Mouse (Mus musculus): Measurements from ENCODE around the gene 1700001K19Rik. TPM values are rescaled to one million over a fixed set of nuclear protein-coding genes. Genes with fewer than 3 reads are reported as not detected.
A peak's percentile ranks its signal among the peaks of the same experiment; 100 is the strongest.
"Not testable (repeated sequence)": the region's sequence is repeated elsewhere in the genome, so short reads cannot be mapped to it uniquely, and the experiment has no call there.

Gene 1700001K19Rik
- total RNA-seq (2015; ENCODE audit: low replicate concordance) (not detected in 2 replicates), total RNA-seq (2017; ENCODE audit: low replicate concordance) (not detected in 2 replicates)

- ATAC-seq (replicated peaks; ENCODE audit: low FRiP score, poor library complexity, severe bottlenecking): no peak
Measured at GRCm38 (mm10) chr12:110682561-110683299, at the start of gene 1700001K19Rik. Gene 1700001K19Rik (minus strand): TSS chr12:110682619.

GRCm38 (mm10) chr12:110726428-110726827 lies 44.0 kb upstream of the 1700001K19Rik start:
- no peak for ATAC-seq (replicated peaks; ENCODE audit: low FRiP score, poor library complexity, severe bottlenecking)

DNA sequence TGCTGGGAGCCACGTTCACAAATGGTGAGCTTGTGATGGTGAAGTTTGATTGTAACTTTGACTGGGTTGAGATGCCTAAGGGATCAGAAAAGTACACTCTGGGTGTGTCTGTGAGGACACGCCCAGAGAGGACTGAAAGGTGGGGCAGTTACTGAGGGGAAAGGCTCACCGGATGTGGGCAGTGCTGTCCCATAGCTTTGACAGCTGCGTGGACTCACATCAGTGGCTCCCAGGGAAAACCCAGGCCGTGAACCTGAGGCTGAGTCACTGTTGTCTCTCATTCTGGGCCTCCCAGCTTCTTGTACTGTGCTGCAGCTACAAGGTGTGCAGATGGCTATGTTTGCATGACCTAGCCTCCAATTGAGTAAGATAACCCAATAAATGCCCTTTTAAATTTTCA lies 43.1 kb upstream of the 1700001K19Rik start:
- 0 out of 2 replicates have a peak, but pooled peaks have one; percentile 52 for ATAC-seq (replicated peaks; ENCODE audit: low FRiP score, poor library complexity, severe bottlenecking)

DNA sequence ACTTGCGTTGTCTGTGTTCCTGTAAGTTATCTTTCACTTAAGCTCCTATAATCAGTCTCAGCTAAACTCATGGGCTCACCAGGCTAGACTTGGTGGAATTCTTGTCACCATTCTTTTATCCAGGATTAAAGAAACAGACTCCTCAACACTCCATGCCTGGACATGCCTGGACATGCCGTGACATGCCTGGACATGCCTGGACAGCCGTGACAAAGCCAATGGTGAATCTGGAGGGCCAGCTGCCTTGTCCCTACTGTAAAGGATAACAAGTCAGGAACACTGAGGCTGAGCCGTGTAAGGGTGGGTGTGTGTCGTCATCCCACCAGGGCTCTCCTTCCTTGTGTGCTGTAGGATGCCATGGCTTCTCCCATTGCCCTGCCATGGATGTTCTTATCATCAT lies 42.6 kb upstream of the 1700001K19Rik start:
- no peak for ATAC-seq (replicated peaks; ENCODE audit: low FRiP score, poor library complexity, severe bottlenecking)

DNA sequence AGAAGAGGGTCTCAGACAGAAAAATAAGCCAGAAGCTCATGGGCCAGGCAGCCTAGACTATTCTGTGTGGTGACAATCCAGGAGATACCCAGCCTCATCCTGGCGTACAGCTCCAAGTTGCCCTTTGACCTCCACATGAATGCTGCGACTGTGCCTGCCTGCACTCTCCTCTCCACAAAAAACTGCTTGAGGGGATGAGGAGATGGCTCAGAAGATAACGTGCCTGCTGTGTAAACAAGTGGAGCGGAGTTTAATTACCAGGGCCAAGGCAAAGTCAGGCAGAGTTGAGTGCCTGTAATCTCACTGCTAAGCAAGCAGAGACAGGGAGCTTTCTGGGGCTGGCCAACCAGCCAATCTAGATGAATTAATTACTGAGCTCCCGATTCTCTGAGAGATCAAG lies 33.6 kb upstream of the 1700001K19Rik start:
- no peak for ATAC-seq (replicated peaks; ENCODE audit: low FRiP score, poor library complexity, severe bottlenecking)

DNA sequence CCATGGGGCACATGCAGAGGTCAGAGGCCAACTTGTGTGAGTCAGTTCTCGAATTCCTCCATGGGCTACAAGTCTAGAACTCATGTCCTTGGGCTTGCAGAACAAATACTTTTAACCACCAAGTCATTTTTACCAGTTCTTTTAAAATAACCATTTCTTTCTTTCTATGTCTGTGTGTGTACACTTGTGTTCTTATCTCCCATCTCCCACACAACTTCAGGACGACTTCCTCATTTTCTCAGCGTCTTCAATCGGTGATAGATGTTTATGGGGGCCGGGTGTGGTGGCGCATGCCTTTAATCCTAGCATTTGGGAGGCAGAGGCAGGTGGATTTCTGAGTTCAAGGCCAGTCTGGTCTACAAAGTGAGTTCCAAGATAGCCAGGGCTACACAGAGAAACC lies 31.8 kb upstream of the 1700001K19Rik start:
- no peak for ATAC-seq (replicated peaks; ENCODE audit: low FRiP score, poor library complexity, severe bottlenecking)

GRCm38 (mm10) chr12:110713784-110714183 lies 31.4 kb upstream of the 1700001K19Rik start:
- ATAC-seq (replicated peaks; ENCODE audit: low FRiP score, poor library complexity, severe bottlenecking): peak; percentile 52; the same call in 1 of the 2 replicates

GRCm38 (mm10) chr12:110711270-110711669 lies 28.9 kb upstream of the 1700001K19Rik start:
- no peak for ATAC-seq (replicated peaks; ENCODE audit: low FRiP score, poor library complexity, severe bottlenecking)

DNA sequence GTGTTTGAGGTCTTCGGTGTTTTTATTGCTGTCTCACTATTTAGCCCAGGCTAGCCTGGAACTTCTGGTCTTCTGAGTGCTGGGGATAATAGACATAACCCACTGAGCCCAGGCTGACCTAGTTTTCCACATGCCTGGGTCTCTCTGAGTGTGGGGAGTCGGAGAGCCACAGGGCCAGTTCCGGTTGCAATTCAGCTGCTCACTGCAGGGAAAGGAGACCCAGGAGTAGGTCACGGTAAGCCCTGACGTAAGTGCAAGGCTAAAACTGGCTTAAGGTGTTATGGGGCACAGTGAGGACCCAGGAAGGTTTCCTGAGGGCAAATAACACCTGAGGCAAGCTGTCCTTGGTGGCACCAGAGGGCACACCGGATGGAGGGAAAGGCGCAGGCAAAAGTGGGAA lies 25.0 kb upstream of the 1700001K19Rik start:
- no peak for ATAC-seq (replicated peaks; ENCODE audit: low FRiP score, poor library complexity, severe bottlenecking)

- ATAC-seq (replicated peaks; ENCODE audit: low FRiP score, poor library complexity, severe bottlenecking): peak; percentile 60; the same call in 1 of the 2 replicates
Measured at GRCm38 (mm10) chr12:110706337-110707231, 24.2 kb upstream of the 1700001K19Rik start.

GRCm38 (mm10) chr12:110705419-110705818 lies 23.0 kb upstream of the 1700001K19Rik start:
- ATAC-seq (replicated peaks; ENCODE audit: low FRiP score, poor library complexity, severe bottlenecking): not testable (repeated sequence)

DNA sequence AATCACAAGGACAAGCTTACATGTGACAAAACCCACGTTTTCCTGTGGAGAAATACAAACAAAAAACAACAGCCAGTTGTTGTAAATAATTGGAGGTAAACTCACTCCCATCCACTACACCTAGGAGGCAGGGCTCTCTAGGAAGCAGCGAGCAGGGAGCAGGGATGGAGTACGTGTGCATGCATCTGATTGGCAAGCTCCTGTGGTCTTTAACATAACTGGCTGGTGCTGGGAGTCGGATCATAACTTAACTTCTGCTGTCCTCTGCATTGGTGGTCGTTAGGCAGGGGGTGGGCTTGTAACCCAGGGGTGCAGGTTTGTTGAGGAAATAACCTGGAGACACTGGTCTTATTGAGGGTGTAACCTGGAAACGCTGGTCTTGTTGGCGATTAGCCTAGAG lies 21.3 kb upstream of the 1700001K19Rik start:
- ATAC-seq (replicated peaks; ENCODE audit: low FRiP score, poor library complexity, severe bottlenecking): no peak

DNA sequence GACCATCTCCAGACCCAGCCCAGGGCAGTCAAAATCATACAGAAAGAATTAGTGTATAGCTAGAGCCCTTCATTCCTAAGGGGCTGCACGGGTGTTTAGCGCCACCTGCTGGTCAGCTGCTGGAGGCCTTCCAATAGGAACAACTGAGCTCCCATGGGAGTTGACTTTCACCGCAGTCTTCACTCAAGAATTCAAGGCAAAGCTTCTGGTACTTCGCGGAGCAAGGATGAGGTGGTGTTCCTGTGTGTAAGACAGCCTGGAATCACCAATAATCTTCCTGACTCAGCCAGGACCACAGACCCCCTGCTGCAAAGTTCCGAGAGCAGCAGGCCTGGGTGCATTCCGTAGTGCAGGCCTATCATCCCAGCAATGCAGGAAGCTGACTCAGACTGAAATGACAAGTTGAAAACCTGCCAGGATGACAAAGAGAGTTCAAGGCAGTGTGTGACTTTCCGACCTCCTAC lies 20.6 kb upstream of the 1700001K19Rik start:
- peak; percentile 69 for ATAC-seq (replicated peaks; ENCODE audit: low FRiP score, poor library complexity, severe bottlenecking)

GRCm38 (mm10) chr12:110702556-110702955 lies 20.1 kb upstream of the 1700001K19Rik start, which contains the start of gene Hsp90aa1:
Gene Hsp90aa1 (minus strand): TSS chr12:110702728.
- no peak for ATAC-seq (replicated peaks; ENCODE audit: low FRiP score, poor library complexity, severe bottlenecking)

GRCm38 (mm10) chr12:110701363-110701762 lies 18.9 kb upstream of the 1700001K19Rik start:
- not testable (repeated sequence) for ATAC-seq (replicated peaks; ENCODE audit: low FRiP score, poor library complexity, severe bottlenecking)

GRCm38 (mm10) chr12:110700730-110701129 lies 18.3 kb upstream of the 1700001K19Rik start:
- ATAC-seq (replicated peaks; ENCODE audit: low FRiP score, poor library complexity, severe bottlenecking): no peak

DNA sequence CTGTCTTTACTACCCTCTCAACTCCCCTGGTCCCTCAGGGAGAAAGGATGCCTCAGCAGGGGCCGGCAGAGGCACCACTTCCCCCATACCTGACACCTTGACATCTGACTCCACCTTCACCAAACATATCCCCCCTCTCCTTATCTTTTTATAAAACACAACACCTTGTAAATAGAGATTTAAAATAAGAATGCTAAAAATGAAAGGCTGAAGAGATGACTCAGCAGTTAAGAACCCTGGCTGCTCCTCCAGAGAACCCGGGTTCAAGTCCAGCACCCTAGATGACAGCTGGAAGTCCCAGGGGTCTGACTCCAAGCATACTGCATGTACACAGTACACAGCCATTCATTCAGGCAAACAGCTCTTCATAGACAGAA lies 16.7 kb upstream of the 1700001K19Rik start:
- ATAC-seq (replicated peaks; ENCODE audit: low FRiP score, poor library complexity, severe bottlenecking): no peak

DNA sequence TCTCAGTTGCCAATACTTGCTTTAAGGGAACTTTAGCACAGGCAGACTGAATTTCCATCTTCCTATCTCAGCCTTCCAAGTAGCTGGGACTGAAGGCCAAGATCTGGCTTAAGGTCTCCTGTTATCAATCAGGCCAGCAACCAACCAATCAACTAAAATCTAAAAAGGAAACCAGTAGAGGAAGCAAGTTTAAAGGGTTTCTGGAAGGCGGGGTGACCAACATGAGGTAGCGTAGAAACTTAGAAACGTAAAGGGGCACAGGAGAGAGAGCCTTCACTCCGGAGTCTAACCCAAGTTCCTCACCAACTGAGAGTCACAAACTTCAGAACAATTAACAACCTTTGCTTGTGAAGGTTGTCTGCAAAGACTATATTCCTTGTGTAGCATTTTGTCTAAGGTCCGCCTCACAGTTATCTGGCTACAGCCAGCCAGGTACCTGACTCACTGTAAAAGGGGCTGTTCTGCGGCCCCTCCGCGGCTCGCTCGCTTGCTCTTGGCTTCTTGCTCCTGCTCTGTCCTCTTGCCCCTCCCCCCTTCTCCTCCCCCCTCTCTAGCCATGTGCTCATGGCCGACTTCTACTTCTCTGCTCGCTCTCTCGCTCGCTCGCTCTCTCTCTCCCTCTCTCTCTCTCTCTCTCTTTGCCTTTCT lies 16.2 kb upstream of the 1700001K19Rik start:
- ATAC-seq (replicated peaks; ENCODE audit: low FRiP score, poor library complexity, severe bottlenecking): peak; percentile 2; the same call in 1 of the 2 replicates

DNA sequence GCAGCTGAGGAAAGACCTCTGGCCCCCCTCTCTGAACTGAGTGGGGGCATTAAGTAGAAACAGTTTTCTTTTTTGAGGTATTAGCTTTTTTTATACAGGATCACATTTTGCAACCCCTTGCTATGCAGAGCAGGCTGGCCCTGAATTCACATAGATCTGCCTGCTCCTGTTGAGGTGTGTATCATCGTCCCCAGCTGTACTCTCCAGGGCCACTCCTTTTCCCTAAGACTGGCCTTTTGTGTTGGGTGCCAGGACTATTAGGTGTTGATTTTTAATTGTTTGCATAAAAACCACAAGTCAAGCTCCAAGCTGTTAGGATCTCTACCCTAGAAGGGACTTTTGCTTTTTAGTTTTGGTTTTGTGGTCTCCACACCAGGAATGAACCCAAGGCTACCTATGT lies 15.7 kb upstream of the 1700001K19Rik start:
- ATAC-seq (replicated peaks; ENCODE audit: low FRiP score, poor library complexity, severe bottlenecking): no peak

DNA sequence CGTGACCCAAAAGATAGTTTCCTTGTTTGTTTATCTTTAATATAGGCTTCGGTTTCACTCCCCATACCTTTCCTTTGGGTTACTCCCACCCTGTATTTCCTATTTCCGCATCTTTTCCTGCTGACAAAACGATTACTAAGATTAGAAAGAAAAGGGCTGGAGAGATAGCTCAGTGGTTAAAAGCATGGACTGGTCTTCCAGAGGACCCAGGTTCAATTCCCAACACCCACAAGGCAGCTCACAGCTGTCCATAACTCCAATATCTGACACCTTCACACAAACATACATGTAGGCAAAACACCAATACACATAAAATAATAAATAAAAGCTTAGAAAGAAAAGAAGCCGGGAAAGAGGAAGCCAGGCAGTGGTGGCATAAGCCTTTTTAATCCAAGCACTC lies 15.0 kb upstream of the 1700001K19Rik start:
- ATAC-seq (replicated peaks; ENCODE audit: low FRiP score, poor library complexity, severe bottlenecking): no peak
